Mouse (Mus musculus) left cerebral cortex, postnatal 25 days (tissue): ENCODE results near the gene Habp4. TPM values are rescaled to one million over a fixed set of nuclear protein-coding genes. Genes with fewer than 3 reads are reported as not detected.
A peak's percentile ranks its signal among the peaks of the same experiment; 100 is the strongest.

Experiments used
- DNase-seq, 2 experiments: peaks; one replicate each; pipeline ENCODE4 v3.0.0; 2022; ENCODE audit warnings: low spot score in 2 of 2, mixed read lengths in 1 of 2
- intact Hi-C: fragments of 180-260 bp; cut with DNase I; formaldehyde crosslinking; loops from one replicate; pipeline ENCODE4 v1.15.1; 2025
- total RNA-seq, 2 experiments: library from RNA; stranded (reverse); gene quantifications; 2 replicates each; pipeline ENCODE4 v1.2.3; 2021

Habp4 gene
- total RNA-seq, 2 experiments from 2014 or later: 185 to 191 TPM

- intact Hi-C loops: no loop called here
- DNase-seq: no peak
Measured at GRCm38 (mm10) chr13:64225738-64226137, 64.1 kb downstream of the Habp4 start.

- intact Hi-C loops: no loop called here
- DNase-seq: no peak
Measured at GRCm38 (mm10) chr13:64226725-64227124, 65.1 kb downstream of the Habp4 start.

- intact Hi-C loops: no loop called here
- peak in 1 of 2 experiments; percentile 18 for DNase-seq
Measured at GRCm38 (mm10) chr13:64233139-64233538, 71.5 kb downstream of the Habp4 start.

- intact Hi-C loops: no loop called here
- DNase-seq: no peak
Measured at GRCm38 (mm10) chr13:64235062-64235715, 73.6 kb downstream of the Habp4 start.

- DNase-seq: no peak
- intact Hi-C loops: no loop called here
Measured at GRCm38 (mm10) chr13:64235777-64236176, 74.2 kb downstream of the Habp4 start.

Other genes starting within 250 kb of the Habp4 start
- not detected for gene Hsd17b3, start 72.6 kb upstream of the Habp4 start, total RNA-seq
- gene Slc35d2, start 32.5 kb upstream of the Habp4 start, total RNA-seq: under 1 TPM; 0.34 to 0.78 TPM
- 10 to 100 TPM; 21.0 to 25.3 TPM for gene Zfp367, start 8.6 kb upstream of the Habp4 start, total RNA-seq
- gene Cdc14b, start 113.5 kb downstream of the Habp4 start, total RNA-seq: 10 to 100 TPM in 1 of 2 experiments, 1 to 10 TPM in 1; 9.8 to 10.3 TPM
- 10 to 100 TPM; 16.8 to 19.2 TPM for gene Aaed1, start 150.9 kb downstream of the Habp4 start, total RNA-seq
- 100 to 1,000 TPM; 139 to 150 TPM for gene Ctsl, start 209.1 kb downstream of the Habp4 start, total RNA-seq